Mouse (Mus musculus): ENCODE results near the gene Desi2.

GRCm38 (mm10) chr1:178303425-178303824 is 116.2 kb downstream of the Desi2 start:
- TF ChIP-seq CTCF (IDR thresholded peaks at IDR 0.05; ENCODE audit: low read depth), result peak; percentile 82
- no peak for TF ChIP-seq EP300 (IDR thresholded peaks at IDR 0.05; ENCODE audit: low read depth)

Measured in liver, embryonic 14.5 days (tissue).